Mouse (Mus musculus): ENCODE measurements around the gene Ndufc1.

- TF ChIP-seq CTCF (conservative IDR thresholded peaks at IDR 0.05; ENCODE audit: low read length) (no peak), POU5F1 (IDR thresholded peaks at IDR 0.05; ENCODE audit: borderline replicate concordance, low read length) (no peak)
These were observed 7.8 kb upstream of the Ndufc1 start for GRCm38 (mm10) chr3:51416364-51417134.

Data from E14TG2a.4 (cell line).